Mouse (Mus musculus) NIH3T3 (cell line): ENCODE measurements at regions not wholly inside any gene's neighbourhood (a gene's known extent, or its start where the extent isn't known, plus 50 kb on each side); places are given as distances from the start of the nearest gene placed in this dataset.

Source experiments
- DNase-seq: peaks from one replicate; pipeline ENCODE4 v3.0.0-alpha.2; 2012; ENCODE audit warnings: low read depth

GRCm38 (mm10) chr6:31191577-31191976 is 207.0 kb upstream of the Mkln1 start:
- no peak for DNase-seq

DNA sequence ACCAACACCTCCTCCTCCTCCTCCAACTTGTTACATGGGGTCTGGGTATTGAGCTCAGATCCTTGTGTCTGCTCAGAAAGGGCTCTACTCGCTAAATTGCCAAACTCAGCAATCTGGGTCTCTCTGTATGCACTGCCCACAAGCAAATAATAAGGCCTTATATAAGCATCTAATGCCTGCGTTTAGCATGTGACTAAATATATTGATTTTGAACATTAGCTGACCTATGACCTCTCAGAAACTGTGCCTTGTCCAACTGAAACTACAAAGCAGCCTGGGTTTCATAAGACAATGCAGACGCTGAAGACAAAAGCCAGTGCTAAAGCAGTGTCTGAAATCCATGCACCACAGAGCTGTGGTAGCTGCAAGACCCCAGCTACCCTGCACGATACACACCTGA is 206.3 kb upstream of the Mkln1 start:
- DNase-seq, result no peak

GRCm38 (mm10) chr6:31193202-31193601 is 205.3 kb upstream of the Mkln1 start:
- DNase-seq, result no peak

- peak; percentile 50 for DNase-seq
Measured at GRCm38 (mm10) chr6:31197631-31198338, 200.8 kb upstream of the Mkln1 start.

DNA sequence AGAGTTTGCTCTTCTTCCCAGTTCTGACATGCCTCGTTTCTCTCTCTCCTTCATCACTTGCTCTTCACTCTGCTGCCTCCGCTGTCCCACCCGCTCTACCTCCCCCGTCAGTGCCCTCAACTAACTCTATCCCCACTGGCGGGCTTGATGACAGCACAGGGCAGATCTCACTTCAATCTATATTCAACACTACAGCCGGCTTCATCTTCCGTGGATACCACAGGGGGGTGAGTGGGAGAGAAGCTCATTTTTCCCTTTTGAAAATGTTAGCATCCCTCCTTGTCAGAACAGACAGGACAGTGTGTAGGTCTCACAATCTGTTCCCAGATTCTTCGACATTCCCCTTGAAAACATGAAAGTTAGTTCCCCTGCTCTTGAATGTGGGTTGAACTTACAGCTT is 200.2 kb upstream of the Mkln1 start:
- DNase-seq, result no peak

DNA sequence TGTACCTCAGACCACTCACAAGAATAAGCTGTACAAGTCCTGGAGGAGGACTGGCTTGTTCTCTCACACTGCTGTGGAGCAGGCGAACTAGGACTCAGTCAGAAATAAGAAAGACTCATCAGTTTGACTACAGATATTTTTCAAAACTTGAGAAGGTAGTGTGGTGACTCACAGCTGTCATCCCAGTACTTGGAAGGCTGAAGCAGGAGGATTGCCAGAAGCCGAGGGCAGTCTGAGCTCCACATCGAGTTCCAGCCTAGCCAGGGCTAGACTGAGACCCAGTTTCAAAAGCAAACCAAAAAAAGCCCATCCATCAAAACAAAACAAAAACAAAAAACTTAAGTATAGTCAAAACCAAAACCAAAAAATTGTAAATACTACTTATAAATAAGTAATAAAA is 197.8 kb upstream of the Mkln1 start:
- DNase-seq, result no peak

DNA sequence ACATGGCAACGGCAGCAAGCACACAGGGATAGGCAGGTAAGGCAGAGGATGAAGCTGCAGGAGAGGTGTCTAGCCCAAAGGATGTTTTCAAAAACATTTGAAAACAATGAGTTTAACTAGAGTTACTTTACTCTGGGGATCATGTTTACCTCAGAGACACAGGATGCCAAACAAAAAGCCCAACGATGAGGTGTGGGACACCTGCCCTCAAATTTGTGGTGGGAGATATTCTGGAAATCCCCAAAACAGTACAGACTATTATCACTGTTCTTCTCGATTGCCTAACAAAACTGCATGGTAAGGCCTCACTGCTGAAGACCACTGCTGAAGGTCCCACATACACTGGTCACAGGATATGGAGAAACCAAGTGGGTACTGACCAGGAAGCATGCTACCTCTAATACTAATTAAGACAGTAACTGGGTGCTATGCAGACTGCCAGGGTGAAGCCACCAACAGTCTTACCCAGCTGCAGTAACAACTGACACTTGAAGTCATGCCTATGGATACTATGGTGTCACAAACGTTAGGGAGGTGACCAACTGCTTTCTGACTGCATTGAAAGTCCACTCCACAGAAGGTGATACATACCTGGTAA is 197.1 kb upstream of the Mkln1 start:
- no peak for DNase-seq

GRCm38 (mm10) chr6:31202594-31202993 is 195.9 kb upstream of the Mkln1 start:
- no peak for DNase-seq

GRCm38 (mm10) chr6:31204434-31204833 is 194.1 kb upstream of the Mkln1 start:
- no peak for DNase-seq

DNA sequence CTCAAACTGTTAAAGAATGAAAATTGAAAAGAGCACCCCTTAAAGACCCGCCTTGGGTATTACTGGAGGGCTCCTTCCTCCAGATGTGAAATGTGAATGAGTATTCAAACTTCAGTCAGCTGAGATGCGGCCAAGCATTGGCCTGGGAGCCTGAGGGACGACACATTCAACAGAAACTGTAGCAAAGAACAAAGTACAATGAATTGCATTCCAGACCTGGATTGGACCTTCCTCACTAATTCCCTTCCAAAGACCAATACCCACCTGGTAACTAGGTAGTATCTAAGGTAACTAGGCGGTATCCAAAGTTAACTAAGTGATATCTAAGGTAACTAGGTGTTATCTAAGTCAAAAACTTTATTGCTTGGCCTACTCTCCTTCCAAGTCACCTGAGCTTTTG is 193.7 kb upstream of the Mkln1 start:
- DNase-seq, result no peak

- no peak for DNase-seq
Measured at GRCm38 (mm10) chr6:31206106-31206505, 192.4 kb upstream of the Mkln1 start.

- no peak for DNase-seq
Measured at GRCm38 (mm10) chr6:31207231-31207630, 191.3 kb upstream of the Mkln1 start.

DNA sequence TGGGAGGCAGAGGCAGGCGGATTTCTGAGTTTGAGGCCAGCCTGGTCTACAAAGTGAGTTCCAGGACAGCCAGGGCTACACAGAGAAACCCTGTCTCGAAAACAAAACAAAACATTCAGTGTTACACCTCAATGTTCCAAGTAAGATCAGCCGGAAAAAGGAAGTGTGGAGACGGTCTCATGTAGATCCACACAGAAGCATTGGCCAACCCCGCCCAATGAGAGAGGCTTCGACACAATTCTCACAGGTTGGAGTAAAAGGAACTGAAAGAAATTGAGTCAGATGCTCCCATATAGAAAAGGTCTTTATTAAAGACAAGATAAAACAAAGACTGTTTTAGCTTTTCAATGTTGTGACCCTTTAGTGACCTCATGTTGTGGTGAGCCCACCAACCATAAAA is 190.3 kb upstream of the Mkln1 start:
- no peak for DNase-seq

GRCm38 (mm10) chr6:31209411-31210139 is 189.0 kb upstream of the Mkln1 start:
- DNase-seq, result no peak

DNA sequence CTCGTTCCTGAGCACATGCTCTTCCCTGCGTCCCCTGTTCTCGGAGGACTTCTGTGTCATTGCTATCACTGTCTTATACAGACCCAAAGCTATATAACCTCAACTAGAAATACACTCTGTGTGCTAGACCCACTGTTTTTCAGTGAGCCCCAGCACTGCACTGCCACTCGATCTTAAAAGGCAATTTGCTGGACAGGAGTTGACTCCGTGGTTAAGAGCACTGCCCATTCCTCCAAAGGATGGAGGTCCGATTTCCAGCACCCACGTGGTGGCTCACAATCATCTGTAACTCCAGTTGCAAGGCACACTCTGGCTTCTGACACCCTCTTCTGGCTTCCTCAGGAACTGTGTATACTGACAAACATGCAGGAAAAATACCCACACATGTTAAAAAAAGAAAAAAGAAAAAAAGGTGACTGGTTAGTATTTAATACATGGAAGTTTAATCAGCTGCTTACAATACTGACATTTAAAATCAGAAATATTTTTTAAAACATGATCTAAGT is 188.3 kb upstream of the Mkln1 start:
- DNase-seq, result no peak

GRCm38 (mm10) chr6:31211091-31211490 is 187.4 kb upstream of the Mkln1 start:
- DNase-seq, result no peak

GRCm38 (mm10) chr6:31211616-31212015 is 186.9 kb upstream of the Mkln1 start:
- DNase-seq, result no peak

DNA sequence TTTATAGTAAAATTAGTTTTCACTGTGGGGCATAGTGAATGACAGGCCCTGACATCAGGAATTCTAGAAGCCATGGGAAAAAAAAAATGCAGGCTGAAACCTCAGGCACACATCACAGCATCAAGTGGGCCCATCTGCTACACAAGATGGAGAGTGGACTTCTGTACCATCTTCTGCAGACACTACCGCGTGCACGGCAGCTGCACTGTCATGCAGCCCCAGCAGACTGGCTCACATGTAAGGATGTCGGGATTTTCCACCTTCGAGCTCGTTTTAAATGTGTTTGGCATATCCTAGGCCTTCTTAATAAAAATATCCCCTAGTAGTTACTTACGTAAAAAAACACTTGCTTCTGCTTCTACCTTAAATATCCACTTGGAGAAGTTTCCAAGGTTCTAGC is 186.5 kb upstream of the Mkln1 start:
- DNase-seq, result no peak

- no peak for DNase-seq
Measured at GRCm38 (mm10) chr6:31212694-31213093, 185.8 kb upstream of the Mkln1 start.

GRCm38 (mm10) chr6:31213161-31213560 is 185.4 kb upstream of the Mkln1 start:
- no peak for DNase-seq

DNA sequence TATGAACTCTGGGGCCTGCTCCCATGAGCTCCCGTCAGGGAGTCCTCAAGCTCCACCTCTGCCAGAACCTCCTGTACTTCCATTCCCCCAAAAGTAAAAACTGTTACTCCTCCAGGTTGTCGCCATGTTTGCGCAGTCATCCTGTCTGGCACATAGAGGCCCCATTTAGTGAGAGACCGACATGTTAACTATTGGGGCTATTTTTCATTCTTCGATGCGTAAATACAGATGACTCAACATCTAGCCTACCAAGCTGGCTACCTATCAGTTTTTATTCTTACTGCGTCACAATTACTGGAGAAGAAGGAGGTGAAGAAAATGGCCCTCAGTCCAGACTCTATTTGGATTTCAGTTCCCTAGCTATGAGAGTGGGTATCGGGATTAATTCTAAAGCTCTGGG is 182.9 kb upstream of the Mkln1 start:
- no peak for DNase-seq

- peak; percentile 88 for DNase-seq
Measured at GRCm38 (mm10) chr6:31216206-31217059, 182.1 kb upstream of the Mkln1 start.
